Mouse (Mus musculus) thymus, postnatal 36 days (tissue): ENCODE measurements around the gene Pafah1b3.
A peak's percentile ranks its signal among the peaks of the same experiment; 100 is the strongest.
"Not testable (repeated sequence)": the region's sequence is repeated elsewhere in the genome, so short reads cannot be mapped to it uniquely, and the experiment has no call there.

Experiments
- DNase-seq, 2 experiments: peaks; one replicate each; pipeline ENCODE4 v3.0.0; 2022; ENCODE audit warnings: mixed read lengths in 2 of 2

Pafah1b3 gene

GRCm38 (mm10) chr7:25297454-25298325 is at the start of gene Pafah1b3:
TSS of gene Pafah1b3 (minus strand) at chr7:25297986.
- DNase-seq = peak; percentile 85 to 86

- DNase-seq = no peak
Measured at GRCm38 (mm10) chr7:25341000-25341784, 43.4 kb upstream of the Pafah1b3 start.

GRCm38 (mm10) chr7:25339329-25339728 is 41.5 kb upstream of the Pafah1b3 start:
- no peak for DNase-seq

GRCm38 (mm10) chr7:25334472-25334871 is 36.7 kb upstream of the Pafah1b3 start:
- DNase-seq = no peak

GRCm38 (mm10) chr7:25333596-25334307 is 36.0 kb upstream of the Pafah1b3 start:
- peak; percentile 71 to 72 for DNase-seq

- DNase-seq = no peak
Measured at GRCm38 (mm10) chr7:25326233-25326632, 28.4 kb upstream of the Pafah1b3 start.

GRCm38 (mm10) chr7:25325431-25325830 is 27.6 kb upstream of the Pafah1b3 start:
- DNase-seq = not testable (repeated sequence)

- DNase-seq = no peak
Measured at GRCm38 (mm10) chr7:25323219-25323618, 25.4 kb upstream of the Pafah1b3 start.

GRCm38 (mm10) chr7:25322058-25322484 is 24.3 kb upstream of the Pafah1b3 start:
- DNase-seq = no peak

GRCm38 (mm10) chr7:25317446-25317999 is 19.7 kb upstream of the Pafah1b3 start:
- no peak for DNase-seq

GRCm38 (mm10) chr7:25316532-25317445 is 19.0 kb upstream of the Pafah1b3 start, which contains the start of gene Megf8:
TSS of gene Megf8 (plus strand) at chr7:25317164.
- peak; percentile 87 to 89 for DNase-seq

- DNase-seq = peak in 1 of 2 experiments; percentile 36
Measured at GRCm38 (mm10) chr7:25315306-25316041, 17.7 kb upstream of the Pafah1b3 start.

GRCm38 (mm10) chr7:25314606-25315305 is 17.0 kb upstream of the Pafah1b3 start:
- no peak for DNase-seq

- DNase-seq = no peak
Measured at GRCm38 (mm10) chr7:25313325-25313724, 15.5 kb upstream of the Pafah1b3 start.

- DNase-seq = no peak
Measured at GRCm38 (mm10) chr7:25311193-25311592, 13.4 kb upstream of the Pafah1b3 start.

GRCm38 (mm10) chr7:25309425-25309824 is 11.6 kb upstream of the Pafah1b3 start:
- no peak for DNase-seq

- no peak for DNase-seq
Measured at GRCm38 (mm10) chr7:25308702-25309318, 11.0 kb upstream of the Pafah1b3 start.

GRCm38 (mm10) chr7:25306614-25306996 is 8.8 kb upstream of the Pafah1b3 start:
- DNase-seq = no peak

- DNase-seq = peak in 1 of 2 experiments; percentile 31
Measured at GRCm38 (mm10) chr7:25305956-25306613, 8.3 kb upstream of the Pafah1b3 start, which contains the start of gene Tmem145. TSS of gene Tmem145 (plus strand) at chr7:25306106.
